Mouse (Mus musculus) forebrain, embryonic 11.5 days (tissue): ENCODE measurements at regions not wholly inside any gene's neighbourhood (a gene's known extent, or its start where the extent isn't known, plus 50 kb on each side); places are given as distances from the start of the nearest gene placed in this dataset.

ENCODE experiments used
- ATAC-seq: fragments of 200-750 bp; cut with Nextera tagmentation; replicated peaks from 2 replicates; pipeline ENCODE4 v1.8.0; 2017; ENCODE audit warnings: moderate TSS enrichment; ENCODE audit not compliant: low FRiP score
- DNase-seq: peaks from one replicate; pipeline ENCODE4 v3.0.0-alpha.2; 2017; ENCODE audit warnings: low spot score
- H3K27ac ChIP-seq: fragments of 300-500 bp; sonication (generic); 2 replicates; pipeline ENCODE4 v1.5.1; 2014; ENCODE audit warnings: low read depth, low read length
- H3K27me3 ChIP-seq: fragments of 300-500 bp; sonication (generic); 2 replicates; pipeline ENCODE4 v1.6.1; 2014; ENCODE audit warnings: mild to moderate bottlenecking, low read length, mixed read lengths; ENCODE audit not compliant: control insufficient read depth, insufficient read depth
- H3K36me3 ChIP-seq: fragments of 300-500 bp; sonication (generic); 2 replicates; pipeline ENCODE4 v1.6.1; 2014; ENCODE audit warnings: mild to moderate bottlenecking, low read length, moderate library complexity, mixed read lengths; ENCODE audit not compliant: control insufficient read depth, insufficient read depth
- H3K4me1 ChIP-seq: fragments of 300-500 bp; sonication (generic); replicated peaks from 2 replicates; pipeline ENCODE4 v1.6.1; 2014; ENCODE audit warnings: low read length, mixed read lengths; ENCODE audit not compliant: control insufficient read depth, insufficient read depth
- H3K4me2 ChIP-seq: fragments of 300-500 bp; sonication (generic); 2 replicates; pipeline ENCODE4 v1.6.1; 2014; ENCODE audit warnings: low read depth, mild to moderate bottlenecking, low read length, moderate library complexity, mixed read lengths; ENCODE audit not compliant: severe bottlenecking
- H3K4me3 ChIP-seq: fragments of 300-500 bp; sonication (generic); 2 replicates; pipeline ENCODE4 v1.5.1; 2014; ENCODE audit warnings: low read depth, low read length
- H3K9ac ChIP-seq: fragments of 300-500 bp; sonication (generic); 2 replicates; pipeline ENCODE4 v1.6.1; 2014; ENCODE audit warnings: low read length
- H3K9me3 ChIP-seq: fragments of 300-500 bp; sonication (generic); 2 replicates; pipeline ENCODE4 v1.6.1; 2016; ENCODE audit warnings: low read length, mixed read lengths; ENCODE audit not compliant: control insufficient read depth
- WGBS: fragments of 180-500 bp; shearing (Covaris S2); extraction: QIAGEN DNeasy Blood & Tissue Kit; methylation state at CpG from one replicate; pipeline ENCODE4 v1.1.7; 2014; 5-methylcytosine and 5-hydroxymethylcytosine counted together

- Histone ChIP-seq H3K4me1 (no peaks in the 10 kb centered on the region), H3K4me2 (no peak overlapping the region), H3K4me3 (no peak overlapping the region), H3K27ac (no peak overlapping the region), H3K9me3 (no peaks in the 10 kb centered on the region), H3K36me3 (no peaks in the 10 kb centered on the region), H3K27me3 (no peaks in the 10 kb centered on the region), H3K9ac (no peak overlapping the region)
- 63% methylated on average over 5 of the region's 5 CpGs for WGBS
- DNase-seq (no peak), ATAC-seq (no peak; the same call in 1 of the 2 replicates)
These were observed 82.3 kb upstream of the Gm11232 start for GRCm38 (mm10) chr4:71839803-71840773.

GRCm38 (mm10) chr4:71839134-71839802 is 81.5 kb upstream of the Gm11232 start:
- Histone ChIP-seq H3K36me3 (no peaks in the 10 kb centered on the region), H3K4me2 (no peak overlapping the region), H3K4me3 (no peak overlapping the region), H3K4me1 (no peaks in the 10 kb centered on the region), H3K9me3 (no peaks in the 10 kb centered on the region), H3K27ac (no peak overlapping the region), H3K9ac (no peak overlapping the region), H3K27me3 (no peaks in the 10 kb centered on the region)
- 84% methylated on average over 3 of the region's 3 CpGs for WGBS
- DNase-seq (no peak), ATAC-seq (no peak)

- H3K27ac ChIP-seq = no peak overlapping the region
- no peak overlapping the region for H3K9ac ChIP-seq
- no peaks in the 10 kb centered on the region for H3K36me3 ChIP-seq
- 92% methylated on average over 1 of the region's 1 CpGs for WGBS
- no peak overlapping the region for H3K4me3 ChIP-seq
- H3K27me3 ChIP-seq = no peaks in the 10 kb centered on the region
- H3K9me3 ChIP-seq = no peaks in the 10 kb centered on the region
- DNase-seq (no peak), ATAC-seq (no peak)
- H3K4me1 ChIP-seq = no peaks in the 10 kb centered on the region
- no peak overlapping the region for H3K4me2 ChIP-seq
These were observed 78.0 kb upstream of the Gm11232 start for GRCm38 (mm10) chr4:71835737-71836136.

DNA sequence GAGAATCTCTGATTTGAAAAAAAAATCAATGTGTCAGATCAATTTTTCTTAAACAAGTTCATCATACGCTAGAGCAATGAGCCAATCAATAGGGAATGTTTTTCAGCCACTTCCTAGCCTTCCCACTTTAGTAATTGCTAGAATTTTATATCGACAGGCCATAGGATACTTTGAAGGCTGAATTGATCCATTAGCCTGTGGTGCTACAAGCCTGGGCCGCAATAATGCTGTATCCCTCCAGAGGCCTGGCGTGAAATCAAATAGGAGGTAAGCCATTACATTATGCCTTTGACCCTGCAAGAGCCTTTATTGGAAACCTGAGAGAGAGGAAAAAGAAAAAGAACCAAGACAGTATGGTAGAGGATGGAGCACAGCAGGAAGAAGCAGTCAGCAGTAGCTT is 53.7 kb upstream of the Gm11232 start:
- H3K27ac ChIP-seq = no peak overlapping the region
- no peak overlapping the region for H3K4me2 ChIP-seq
- no peaks in the 10 kb centered on the region for H3K36me3 ChIP-seq
- no peaks in the 10 kb centered on the region for H3K4me1 ChIP-seq
- no peak overlapping the region for H3K4me3 ChIP-seq
- H3K27me3 ChIP-seq = no peaks in the 10 kb centered on the region
- no peak overlapping the region for H3K9ac ChIP-seq
- WGBS = 88% methylated on average over 4 of the region's 4 CpGs
- DNase-seq (no peak), ATAC-seq (no peak)
- H3K9me3 ChIP-seq = no peaks in the 10 kb centered on the region

GRCm38 (mm10) chr4:71808271-71808670 is 50.5 kb upstream of the Gm11232 start:
- Histone ChIP-seq H3K27ac (no peak overlapping the region), H3K9me3 (no peaks in the 10 kb centered on the region), H3K4me3 (no peak overlapping the region), H3K36me3 (no peaks in the 10 kb centered on the region), H3K4me1 (no peaks in the 10 kb centered on the region), H3K4me2 (no peak overlapping the region), H3K27me3 (no peaks in the 10 kb centered on the region), H3K9ac (no peak overlapping the region)
- DNase-seq (no peak), ATAC-seq (no peak)
- 36% methylated on average over 2 of the region's 2 CpGs for WGBS
